Mouse (Mus musculus): ENCODE data around the gene Crybg2.

Crybg2 gene

DNA sequence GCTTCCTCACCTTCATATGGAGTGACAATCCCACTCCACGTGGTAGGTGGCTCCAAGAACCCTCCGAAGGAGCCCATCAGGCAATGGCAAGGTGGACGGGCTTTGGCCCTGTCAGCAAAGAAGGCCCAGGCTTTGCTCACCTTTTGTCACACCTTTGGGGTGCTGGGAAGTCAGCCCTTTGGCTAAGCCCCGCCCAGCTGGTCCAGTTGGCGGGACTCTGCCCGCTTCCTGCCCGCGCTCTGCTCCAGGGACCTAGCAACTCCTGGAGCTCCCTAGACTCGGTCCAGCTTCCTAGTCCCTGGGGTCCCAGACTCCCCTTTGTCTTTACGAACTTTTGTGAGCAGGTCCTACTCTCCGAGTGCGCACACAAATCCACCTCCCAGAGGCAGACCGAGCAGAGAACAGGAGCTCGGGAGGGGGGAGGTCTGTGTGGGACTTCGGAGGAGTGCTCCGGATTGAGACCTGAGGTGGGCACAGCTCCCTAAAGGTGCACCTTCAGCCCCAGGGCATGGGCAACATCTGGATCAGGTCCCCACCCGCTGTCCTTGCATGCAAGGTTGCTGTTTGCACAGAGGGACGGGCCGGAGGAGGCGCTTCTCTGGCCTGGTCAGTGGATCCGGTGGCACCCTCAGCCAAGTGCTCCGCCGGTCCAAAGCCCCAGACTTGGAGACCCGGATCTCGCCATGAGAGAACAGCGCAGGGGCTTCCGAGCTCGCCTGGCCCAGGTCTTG is at the start of gene Crybg2:
Gene Crybg2, plus strand, starts transcription at position 681 of the 731 bp plus-strand sequence.
- DNase-seq (ENCODE audit: low read depth, low spot score): peak; percentile 53

DNA sequence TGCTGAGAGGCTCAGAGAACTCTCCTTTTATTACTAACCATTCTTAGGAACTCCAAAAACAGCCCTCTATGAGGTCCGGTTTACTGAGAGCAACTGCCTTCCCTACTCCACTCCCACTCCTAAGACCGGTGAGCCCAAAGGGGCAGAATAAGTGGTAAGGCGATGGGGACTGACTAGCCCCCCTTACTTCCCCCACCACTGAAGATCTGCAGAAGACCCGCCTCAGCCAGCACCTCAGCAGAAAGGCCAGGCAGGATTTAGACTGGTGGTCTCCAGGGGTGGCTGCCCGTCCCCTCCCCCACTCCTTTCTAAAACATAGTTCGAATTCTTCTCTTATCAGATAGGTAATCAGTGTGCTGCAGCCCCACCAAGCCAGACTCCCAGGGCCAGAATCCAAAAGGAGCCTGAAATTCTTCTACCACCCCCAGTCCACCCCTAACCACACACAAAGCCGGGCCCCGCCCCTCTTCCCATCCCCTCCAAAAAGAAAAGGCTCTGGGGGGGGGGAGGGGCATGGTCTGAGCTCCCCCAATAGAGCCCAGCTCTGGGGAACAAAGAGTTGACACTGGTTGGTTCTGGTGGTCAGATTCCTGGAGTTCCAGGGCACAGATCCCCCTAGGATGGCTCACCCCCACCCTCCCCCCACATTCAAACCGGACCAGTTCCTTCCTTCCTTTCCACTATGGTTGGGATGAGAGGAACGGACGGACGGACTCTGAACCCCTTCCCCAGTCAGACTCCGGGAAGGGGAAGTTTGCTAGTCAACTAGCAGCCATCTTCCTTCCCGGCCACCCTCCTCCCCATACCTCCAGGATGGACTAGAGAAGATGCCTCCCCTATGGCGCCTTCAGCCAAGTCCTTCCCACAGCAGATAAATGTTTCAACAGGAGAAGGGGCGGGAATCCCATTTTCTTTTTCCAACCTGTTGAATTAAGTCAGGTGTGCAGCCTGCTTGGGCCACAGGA is 48.9 kb upstream of the Crybg2 start:
- DNase-seq (ENCODE audit: low read depth, low spot score): peak; percentile 98

DNA sequence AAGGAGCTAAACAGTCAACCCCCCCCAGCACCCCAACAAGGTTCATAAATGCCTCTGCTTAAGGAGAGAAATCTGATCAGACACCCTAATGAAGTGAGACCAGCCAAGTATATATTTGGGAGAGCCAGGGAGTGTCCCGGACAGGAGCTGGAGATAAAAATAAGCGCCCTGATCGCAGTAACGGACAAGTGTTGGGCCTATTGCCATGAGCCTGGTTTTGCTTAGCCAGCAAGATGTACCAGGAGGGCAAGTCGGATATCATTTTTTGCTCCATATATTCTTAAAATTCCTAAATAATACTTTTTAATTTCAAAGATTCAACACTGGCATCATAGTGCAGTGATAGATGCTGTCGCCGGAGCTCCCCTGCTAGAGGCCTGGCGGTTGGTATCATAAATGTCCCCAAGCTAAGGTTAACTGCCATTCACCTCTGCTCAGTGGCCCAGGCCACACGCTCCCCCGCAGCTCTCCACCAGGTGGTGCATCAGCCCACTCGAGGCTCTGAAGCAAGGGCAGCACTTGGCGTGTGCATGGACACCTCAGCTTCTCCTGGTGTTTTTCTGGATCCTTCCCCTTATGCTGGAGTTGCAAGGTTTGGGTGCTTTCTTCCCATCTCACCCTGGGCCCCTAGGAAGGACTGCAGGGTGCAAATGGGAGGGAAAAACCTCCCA is 47.6 kb upstream of the Crybg2 start:
- DNase-seq (ENCODE audit: low read depth, low spot score): peak; percentile 64

DNA sequence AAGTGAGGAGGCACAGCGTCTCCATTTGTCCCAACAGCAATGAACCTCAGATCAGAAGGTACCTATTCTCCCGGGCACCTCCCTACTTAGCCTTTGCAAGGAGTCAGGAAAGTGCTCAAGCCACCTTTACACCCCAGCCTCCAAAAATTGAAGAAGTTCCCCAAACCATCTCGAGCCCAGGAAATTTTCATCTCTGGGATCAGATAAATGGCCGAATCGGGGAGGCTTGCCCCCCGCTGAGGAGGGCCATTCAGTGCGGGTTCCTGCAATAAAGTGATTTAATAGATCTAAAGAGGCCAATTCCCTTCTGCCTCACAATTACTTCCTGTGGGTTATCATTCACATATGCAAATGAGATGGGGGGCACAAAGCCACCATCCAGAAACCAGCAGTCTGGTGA is 44.4 kb upstream of the Crybg2 start:
- DNase-seq (ENCODE audit: low read depth, low spot score): peak; percentile 70

GRCm38 (mm10) chr4:134016767-134017166 is 43.8 kb upstream of the Crybg2 start:
- peak; percentile 98 for DNase-seq (ENCODE audit: low read depth, low spot score)

GRCm38 (mm10) chr4:134017201-134017865 is 43.3 kb upstream of the Crybg2 start:
- DNase-seq (ENCODE audit: low read depth, low spot score): peak; percentile 87

GRCm38 (mm10) chr4:134018038-134018778 is 42.4 kb upstream of the Crybg2 start:
- DNase-seq (ENCODE audit: low read depth, low spot score): peak; percentile 84

- peak; percentile 97 for DNase-seq (ENCODE audit: low read depth, low spot score)
These were observed 41.9 kb upstream of the Crybg2 start, which contains the start of gene Lin28a for GRCm38 (mm10) chr4:134018779-134019145. Lin28a (minus strand) TSS chr4:134018841.

DNA sequence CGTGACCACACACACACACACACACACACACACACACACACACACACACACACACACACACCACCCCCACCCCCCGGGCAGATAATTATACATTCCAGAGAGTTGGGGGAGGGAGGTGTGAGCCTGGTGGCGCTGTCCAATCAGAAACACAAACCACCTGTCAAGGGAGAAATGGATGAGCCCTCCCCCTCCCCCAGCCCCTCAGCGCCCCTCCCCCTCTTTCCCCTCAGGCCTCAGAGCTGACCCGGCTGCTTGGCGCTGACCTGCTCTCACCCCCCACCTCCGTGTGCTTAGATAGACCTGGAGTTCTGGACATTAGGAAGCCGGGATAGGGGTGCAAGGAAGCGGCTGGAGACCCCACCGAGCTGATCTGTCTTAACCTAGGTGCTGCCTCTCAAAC is 41.4 kb upstream of the Crybg2 start:
- peak; percentile 91 for DNase-seq (ENCODE audit: low read depth, low spot score)

- no peak for DNase-seq (ENCODE audit: low read depth, low spot score)
These were observed 40.8 kb upstream of the Crybg2 start for GRCm38 (mm10) chr4:134019641-134020351.

DNA sequence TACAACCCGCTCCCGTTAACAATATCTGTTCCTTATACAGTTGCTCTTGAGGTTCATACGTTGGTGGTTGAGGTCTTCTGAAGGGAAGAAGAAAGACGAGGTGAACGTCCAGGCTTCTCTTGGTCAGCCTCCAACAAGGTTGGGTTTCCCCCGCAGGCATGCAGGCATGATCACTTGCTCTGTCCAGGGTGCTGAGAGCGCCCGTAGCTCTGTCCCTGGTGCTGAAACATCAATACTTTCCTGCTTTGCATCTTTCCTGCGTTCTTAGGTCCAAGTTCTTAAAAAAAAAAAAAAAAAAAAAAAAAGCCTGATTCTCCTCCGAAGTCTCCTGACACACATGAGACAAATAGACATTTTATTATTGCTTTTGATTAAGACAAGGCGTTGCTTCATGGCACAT is 40.0 kb upstream of the Crybg2 start:
- DNase-seq (ENCODE audit: low read depth, low spot score): peak; percentile 72

GRCm38 (mm10) chr4:134025802-134026201 is 34.8 kb upstream of the Crybg2 start:
- DNase-seq (ENCODE audit: low read depth, low spot score): no peak

GRCm38 (mm10) chr4:134035953-134036352 is 24.7 kb upstream of the Crybg2 start:
- DNase-seq (ENCODE audit: low read depth, low spot score): peak; percentile 90

DNA sequence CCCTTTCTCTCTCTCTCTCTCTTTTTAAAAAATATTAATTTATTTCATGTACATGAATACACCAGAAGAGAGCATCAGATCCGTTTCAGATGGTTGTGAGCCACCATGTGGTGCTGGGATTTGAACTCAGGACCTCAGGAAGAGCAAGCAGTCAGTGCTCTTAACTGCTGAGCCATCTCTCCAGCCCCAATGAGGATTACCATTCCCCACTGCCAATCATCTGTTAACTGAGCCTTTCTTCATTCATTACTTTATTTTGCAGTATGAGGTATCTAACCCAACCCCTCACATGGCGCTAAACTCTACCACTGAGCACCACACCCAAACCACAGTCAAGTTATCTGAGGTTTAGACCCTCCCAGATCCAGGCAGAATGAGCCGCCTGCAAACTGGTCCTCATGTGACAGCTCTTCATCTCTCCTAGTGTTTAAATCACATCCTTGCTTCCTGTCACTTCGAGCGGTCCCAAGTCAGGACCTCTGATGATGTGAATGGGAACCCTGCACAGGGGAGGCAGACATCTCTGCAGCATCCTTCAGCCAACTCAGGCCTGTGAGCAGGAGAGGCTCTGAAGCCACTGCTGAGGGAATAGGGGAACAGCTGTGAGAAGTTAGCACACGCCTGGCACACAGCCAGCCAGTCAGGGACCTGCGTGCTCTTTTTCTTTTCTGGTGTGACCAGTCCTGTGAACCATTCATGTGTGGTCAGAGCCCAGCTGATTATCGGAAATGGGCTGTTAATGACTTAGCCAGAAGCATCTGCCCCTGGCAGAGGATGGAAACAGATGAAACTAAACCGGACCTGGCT is 19.1 kb upstream of the Crybg2 start:
- DNase-seq (ENCODE audit: low read depth, low spot score): no peak

- no peak for DNase-seq (ENCODE audit: low read depth, low spot score)
These were observed 17.6 kb upstream of the Crybg2 start for GRCm38 (mm10) chr4:134043041-134043440.

- no peak for DNase-seq (ENCODE audit: low read depth, low spot score)
These were observed 13.0 kb upstream of the Crybg2 start for GRCm38 (mm10) chr4:134047648-134048047.

DNA sequence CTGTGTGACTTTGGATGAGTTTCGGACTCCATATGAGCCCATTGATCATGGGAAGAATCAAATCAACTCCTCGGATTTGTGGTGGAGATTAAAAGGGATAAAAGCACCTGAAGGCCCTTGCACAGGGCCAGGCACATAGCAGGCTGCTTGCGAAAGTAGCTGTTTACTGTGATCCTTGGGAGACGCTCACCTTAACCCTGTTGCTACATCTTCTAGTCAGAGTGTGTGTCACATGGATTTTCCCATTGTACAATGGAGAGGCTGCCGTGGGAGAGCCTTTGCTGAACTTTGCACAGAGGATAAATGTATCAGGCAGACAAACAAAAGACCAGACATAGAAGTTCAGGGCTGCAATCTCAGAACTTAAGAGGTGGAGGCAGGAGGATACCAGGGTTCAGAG is 8.7 kb upstream of the Crybg2 start:
- no peak for DNase-seq (ENCODE audit: low read depth, low spot score)

DNA sequence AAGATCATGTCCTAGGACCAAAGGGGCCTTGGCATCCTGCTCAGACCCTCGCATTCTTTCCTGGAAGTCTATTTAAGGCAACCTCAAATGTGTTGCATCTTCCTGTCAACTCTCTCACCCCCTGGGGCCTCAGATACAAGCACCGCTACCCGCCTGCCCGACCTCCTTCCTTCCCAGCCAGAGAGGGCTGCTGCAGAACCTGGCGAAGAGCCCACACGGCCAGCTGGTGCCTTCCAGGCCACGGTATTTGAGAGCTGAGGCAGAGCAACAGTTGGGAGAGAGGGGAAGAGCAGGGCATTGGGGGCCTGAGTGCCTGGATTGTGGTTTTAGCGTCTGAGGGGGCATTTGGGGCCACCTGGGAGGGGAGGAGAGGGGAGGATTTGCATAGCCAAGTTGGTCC is 8.1 kb upstream of the Crybg2 start:
- DNase-seq (ENCODE audit: low read depth, low spot score): no peak

DNA sequence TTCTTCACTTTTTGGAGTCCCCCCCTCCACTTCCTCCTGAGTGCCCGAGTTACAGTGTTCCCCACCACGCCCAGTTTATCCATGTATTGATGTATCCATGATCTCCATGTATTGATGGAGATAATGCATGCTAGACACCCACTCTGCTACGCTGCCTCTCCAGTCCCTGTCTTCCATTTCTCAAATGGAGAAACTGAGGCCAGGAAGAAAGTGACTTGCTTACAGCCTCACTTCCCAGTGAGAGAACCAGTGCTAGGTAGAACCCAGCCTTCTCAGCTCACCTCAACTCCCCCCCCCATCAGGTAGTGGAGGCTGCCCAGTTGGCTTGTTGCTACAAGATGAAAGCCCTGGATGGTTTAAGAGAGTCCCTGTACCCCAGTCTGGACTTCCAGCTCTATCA is 7.1 kb upstream of the Crybg2 start, which contains the start of gene Zfp683:
Gene Zfp683, plus strand, starts transcription at position 301 of the 400 bp plus-strand sequence.
- no peak for DNase-seq (ENCODE audit: low read depth, low spot score)
